Mouse (Mus musculus): ENCODE data around the gene Myo1h.

Gene Myo1h

DNA sequence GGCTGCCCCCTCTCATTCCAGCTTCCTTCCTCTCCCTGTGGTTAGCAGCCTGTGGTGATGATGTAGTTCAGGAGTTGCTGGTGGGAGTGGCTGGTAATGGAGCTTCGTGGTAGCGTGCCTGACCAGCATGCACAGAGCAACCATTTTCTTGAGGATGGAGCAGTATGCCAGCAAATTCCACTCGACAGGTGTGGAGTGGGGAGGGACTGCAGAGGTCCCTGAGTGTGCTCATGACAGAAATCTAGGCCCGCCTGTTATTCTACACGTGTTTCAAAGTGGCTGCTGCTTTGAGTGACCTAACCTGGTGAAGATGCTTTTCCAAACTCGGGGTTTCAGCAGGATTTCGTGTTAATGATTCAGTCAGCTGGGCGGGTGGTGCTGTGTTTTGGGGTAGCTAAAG is 95.5 kb downstream of the Myo1h start:
- no peak for DNase-seq (ENCODE audit: low spot score in 2 of 2)

DNA sequence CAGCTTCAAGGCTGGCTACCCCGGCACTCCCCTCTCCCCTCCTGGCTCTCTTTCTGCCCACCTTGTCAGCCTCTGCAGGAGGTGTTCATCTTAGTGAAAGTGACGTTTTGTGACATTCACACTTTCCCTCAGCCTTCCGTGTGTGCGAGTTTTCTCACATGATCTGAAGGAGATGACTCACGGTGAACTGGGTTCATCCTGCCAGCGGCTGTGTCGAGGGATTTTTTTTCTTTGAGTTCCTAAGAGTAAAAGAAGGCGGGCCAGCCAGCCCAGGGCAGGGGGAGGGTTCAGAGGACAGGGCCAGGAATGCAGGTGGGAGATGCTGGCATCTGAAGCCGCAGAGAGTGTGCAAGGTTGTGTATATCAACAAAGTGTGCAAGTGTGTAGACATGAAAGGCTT is 104.2 kb downstream of the Myo1h start:
- DNase-seq (ENCODE audit: low spot score in 2 of 2): no peak

DNA sequence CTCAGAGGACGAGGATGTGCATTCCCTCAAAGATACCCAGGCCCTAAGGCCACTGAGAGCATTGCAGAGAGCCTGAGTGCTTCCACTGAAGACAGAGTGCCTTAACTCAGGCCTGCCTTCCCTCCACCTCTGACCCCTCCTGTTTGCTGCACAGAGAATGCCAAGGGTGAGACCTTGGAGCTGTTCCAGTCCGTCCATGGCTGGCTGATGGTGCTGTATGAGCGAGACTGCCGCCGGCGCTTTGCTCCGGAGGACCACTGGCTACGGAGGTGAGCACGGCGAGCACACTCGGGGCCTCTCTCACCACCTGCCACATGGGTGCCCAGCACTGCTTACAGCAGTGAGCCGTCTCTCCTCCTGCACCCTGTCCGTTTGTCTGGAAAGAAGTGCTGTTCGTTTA is 117.6 kb downstream of the Myo1h start:
- no peak for DNase-seq (ENCODE audit: low spot score in 2 of 2)

DNA sequence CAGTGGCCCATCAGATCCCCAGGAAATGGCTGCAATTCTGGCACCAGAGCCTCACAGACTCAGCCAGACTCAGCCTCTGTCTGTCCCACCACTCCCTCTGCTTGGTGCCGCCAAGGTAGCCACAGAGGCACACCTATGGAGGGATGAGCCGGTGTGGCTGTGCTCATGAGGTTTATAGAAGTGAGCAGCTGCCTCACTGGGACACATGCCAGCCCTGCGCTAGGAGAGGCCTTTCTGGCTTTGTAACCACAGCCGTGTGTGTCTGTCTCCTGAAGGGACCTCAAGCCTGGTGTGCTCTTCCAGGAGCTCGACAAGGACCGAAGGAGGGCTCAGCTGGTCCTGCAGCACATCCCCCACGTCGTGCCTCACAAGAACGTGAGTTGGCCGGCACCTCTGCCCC is 118.3 kb downstream of the Myo1h start:
- no peak for DNase-seq (ENCODE audit: low spot score in 2 of 2)

DNA sequence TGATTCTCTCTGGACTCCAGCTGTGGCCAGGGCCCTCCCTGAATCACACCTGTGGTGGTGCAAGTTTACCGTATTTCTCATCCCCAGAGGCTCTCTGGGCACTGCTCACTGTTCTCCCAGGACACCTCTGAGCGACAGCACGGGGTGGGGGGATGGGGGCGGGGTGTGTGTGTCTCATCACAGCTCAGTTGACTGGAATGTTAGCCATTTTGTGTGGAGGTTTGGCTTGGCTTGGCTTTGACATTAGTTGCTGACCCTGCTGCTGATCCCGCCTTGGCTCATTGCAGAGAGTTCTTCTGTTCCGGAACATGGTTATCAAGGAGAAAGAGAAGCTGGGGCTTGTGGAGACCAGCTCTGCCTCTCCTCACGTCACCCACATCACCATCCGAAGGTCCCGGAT is 118.8 kb downstream of the Myo1h start:
- no peak for DNase-seq (ENCODE audit: low spot score in 2 of 2)

DNA sequence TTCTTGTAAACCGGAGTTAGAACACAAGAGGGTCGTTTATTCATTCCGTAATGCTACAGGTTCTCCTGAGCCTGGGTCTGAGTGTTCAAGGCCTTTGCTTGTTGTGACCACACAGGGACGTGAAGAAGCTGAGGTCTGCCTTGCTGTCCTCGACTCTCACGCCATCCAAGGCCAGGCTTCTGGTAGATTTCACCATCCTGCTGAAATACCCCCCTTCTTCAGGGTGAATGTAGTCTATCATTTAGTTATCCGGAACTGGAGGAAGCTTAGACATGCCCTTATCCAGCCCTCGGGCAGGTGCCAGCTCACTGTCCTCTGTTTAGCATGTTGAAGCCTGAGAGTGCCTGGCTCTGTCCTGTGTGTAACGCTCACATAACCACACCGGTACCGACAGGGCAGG is 119.9 kb downstream of the Myo1h start:
- no peak for DNase-seq (ENCODE audit: low spot score in 2 of 2)

DNA sequence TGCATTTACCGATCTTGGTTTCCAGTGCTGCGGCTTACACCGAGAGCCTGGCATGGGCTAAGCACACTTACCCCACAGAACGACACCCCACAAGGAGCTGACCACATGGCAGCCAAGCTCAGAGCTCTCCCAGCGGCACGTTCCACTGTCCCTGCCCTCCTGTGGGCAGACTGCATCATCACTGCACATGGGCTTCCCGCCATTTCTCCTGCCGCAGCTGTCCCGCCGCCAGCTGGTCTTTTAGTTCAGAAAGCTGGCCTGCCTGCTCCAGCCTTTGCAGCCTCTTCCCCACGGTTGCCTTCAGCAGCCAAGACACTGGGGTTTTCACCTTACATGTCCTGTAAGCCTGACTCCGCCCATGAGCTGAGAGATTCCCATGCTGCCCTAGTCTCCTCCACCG is 121.5 kb downstream of the Myo1h start:
- DNase-seq (ENCODE audit: low spot score in 2 of 2): no peak

DNA sequence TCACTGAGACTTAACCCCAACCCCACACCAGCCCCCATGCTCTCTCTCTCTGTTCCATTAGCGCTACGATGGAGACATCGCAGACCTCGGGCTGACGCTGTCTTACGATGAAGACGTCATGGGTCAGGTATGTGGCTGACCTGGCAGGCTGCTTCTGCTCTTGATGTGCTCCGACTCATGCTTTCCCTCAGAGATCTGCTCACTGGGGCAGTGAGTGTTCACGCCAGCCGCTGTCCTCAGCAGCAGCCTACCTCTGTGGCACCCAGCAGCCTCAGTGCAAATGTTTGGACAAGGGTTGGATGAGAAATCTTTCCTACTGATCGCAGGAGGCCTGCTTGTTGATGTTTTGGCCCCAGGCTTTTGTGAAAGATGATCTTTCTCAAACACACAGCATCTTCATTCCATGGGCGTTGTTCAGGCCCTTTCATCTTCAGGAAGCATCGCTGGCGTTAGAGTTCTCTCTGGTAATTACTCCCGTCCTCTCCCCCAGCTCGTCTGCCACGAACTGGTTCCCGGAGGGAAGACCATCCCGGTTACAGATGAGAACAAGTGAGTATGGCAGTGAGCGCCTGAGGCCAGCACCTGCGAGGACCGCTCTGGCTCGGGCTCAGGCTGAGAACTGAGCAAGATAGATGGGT is 123.5 kb downstream of the Myo1h start:
- no peak for DNase-seq (ENCODE audit: low spot score in 2 of 2)

DNA sequence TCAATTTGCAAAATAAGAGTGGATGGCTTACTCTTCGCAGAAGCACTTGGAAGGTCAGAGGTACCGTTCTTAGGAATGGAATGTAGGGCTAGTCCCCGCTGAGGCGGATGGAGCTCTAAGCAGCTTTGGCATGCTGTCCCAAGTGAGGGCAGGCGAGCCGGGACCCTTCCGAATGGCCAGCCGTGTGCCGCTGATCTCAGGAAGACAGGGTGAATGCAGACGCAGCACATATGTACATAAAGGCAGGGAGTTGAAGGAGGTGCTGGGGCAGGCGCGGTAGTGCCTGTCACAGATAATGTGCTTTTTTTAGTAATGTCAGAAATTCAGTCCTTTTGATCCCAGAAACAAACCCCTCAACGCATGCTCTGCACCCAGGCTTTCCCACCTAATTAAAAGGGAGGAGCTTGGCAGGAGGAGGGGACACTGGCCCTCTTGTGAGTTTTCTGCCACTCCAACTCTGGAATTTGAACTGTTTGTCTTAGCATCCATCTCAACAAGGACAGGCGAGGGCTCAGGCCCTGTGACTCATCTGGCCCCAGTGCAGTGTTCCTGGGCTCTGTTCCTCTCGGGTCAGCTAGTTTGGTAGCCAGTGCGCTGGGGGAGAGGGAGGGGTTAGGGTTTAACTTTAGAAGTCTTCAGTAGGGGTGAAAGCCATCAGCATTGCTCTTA is 124.2 kb downstream of the Myo1h start:
- DNase-seq (ENCODE audit: low spot score in 2 of 2): no peak
